Mouse (Mus musculus) midbrain, embryonic 13.5 days (tissue): ENCODE measurements around the gene Trim12a. TPM values are rescaled to one million over a fixed set of nuclear protein-coding genes. Genes with fewer than 3 reads are reported as not detected.
"Not testable (repeated sequence)": the region's sequence is repeated elsewhere in the genome, so short reads cannot be mapped to it uniquely, and the experiment has no call there.

Experiments used
- ATAC-seq: fragments of 200-750 bp; cut with Nextera tagmentation; 2 replicates; pipeline ENCODE4 v1.8.0; 2017; ENCODE audit warnings: mild to moderate bottlenecking, moderate TSS enrichment, moderate library complexity
- H3K27ac ChIP-seq: fragments of 300-500 bp; sonication (generic); 2 replicates; pipeline ENCODE4 v1.5.1; 2015; ENCODE audit warnings: inconsistent platforms, mild to moderate bottlenecking, moderate library complexity
- H3K27me3 ChIP-seq: fragments of 300-500 bp; sonication (generic); 2 replicates; pipeline ENCODE4 v1.6.1; 2015; ENCODE audit warnings: mild to moderate bottlenecking, inconsistent platforms
- H3K36me3 ChIP-seq: fragments of 300-500 bp; sonication (generic); 2 replicates; pipeline ENCODE4 v1.6.1; 2015; ENCODE audit warnings: mild to moderate bottlenecking, inconsistent platforms
- H3K4me1 ChIP-seq: fragments of 300-500 bp; sonication (generic); replicated peaks from 2 replicates; pipeline ENCODE4 v1.6.1; 2015; ENCODE audit warnings: inconsistent platforms
- H3K4me2 ChIP-seq: fragments of 300-500 bp; sonication (generic); replicated peaks from 2 replicates; pipeline ENCODE4 v1.6.1; 2015; ENCODE audit warnings: moderate library complexity, mild to moderate bottlenecking, inconsistent platforms
- H3K4me3 ChIP-seq: fragments of 300-500 bp; sonication (generic); replicated peaks from 2 replicates; pipeline ENCODE4 v1.5.1; 2015; ENCODE audit warnings: mild to moderate bottlenecking, inconsistent platforms
- H3K9ac ChIP-seq: fragments of 300-500 bp; sonication (generic); replicated peaks from 2 replicates; pipeline ENCODE4 v1.6.1; 2015; ENCODE audit warnings: mild to moderate bottlenecking, inconsistent platforms
- H3K9me3 ChIP-seq: fragments of 300-500 bp; sonication (generic); 2 replicates; pipeline ENCODE4 v1.6.1; 2016; ENCODE audit warnings: mild to moderate bottlenecking, inconsistent platforms
- WGBS: fragments of 180-500 bp; shearing (Covaris S2); methylation state at CpG from one replicate; pipeline ENCODE4 v1.1.7; 2015; 5-methylcytosine and 5-hydroxymethylcytosine counted together
- polyA plus RNA-seq: library from polyadenylated mRNA; unstranded; fragments of >200 nt; fragmentation: Nextera tagmentation; extraction: Ambion mirVana; gene quantifications from 2 replicates; pipeline ENCODE4 v1.2.1, GENCODE M21; 2015

Trim12a gene
- 1.4 and 2.0 TPM in 2 replicates for polyA plus RNA-seq

DNA sequence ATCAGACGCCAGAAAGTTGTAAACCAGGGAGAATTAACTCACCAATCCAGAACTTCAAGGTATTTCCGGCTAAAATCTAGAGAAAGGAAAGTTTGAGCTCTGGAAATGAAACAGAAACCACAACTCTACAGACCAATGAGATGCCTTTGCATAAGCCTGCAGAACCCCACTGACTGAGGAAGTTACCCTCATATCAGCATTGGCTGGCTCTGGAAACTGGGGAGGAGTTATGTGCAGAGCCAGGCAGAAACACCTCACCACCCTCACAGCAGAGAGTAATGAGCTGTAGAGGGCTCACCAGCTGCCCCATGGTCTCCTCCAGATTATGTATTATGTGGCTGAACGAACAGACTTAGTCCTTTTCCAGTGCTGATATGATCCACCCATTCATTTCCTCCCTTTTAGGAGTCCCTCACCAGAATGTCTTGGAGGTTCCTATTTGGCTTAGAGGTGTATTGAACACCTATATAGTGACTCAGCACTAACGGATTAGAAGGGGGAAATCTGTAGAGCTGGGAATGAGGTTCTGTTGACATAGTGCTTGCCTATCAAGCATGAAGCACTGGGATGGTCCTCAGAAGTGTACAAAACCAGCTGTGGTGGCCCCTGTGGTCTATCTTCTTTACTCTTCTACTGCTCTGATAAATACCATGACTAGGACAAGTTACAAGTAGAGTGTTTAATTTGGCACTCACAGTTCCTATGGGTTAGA lies at the start of gene Trim12a:
Gene Trim12a, minus strand, starts transcription at position 98 of the 712 bp plus-strand sequence.
- ATAC-seq: 0 out of 2 replicates have a peak, but pooled peaks have one; percentile 43

DNA sequence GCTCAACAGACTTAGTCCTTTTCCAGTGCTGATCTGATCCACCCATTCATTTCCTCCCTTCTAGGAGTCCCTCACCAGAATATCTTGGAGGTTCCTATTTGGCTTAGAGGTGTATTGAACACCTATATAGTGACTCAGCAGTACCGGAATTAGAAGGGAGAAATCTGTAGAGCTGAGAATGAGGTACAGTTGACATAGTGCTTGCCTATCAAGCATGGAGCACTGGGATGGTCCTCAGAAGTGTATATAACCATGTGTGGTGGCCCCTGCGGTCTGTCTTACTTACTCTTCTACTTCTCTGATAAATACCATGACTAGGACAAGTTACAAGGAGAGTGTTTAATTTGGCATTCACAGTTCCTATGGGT lies 38.3 kb upstream of the Trim12a start:
- Histone ChIP-seq H3K9ac (no peak overlapping the region), H3K27me3 (no peaks in the 10 kb centered on the region), H3K27ac (no peak overlapping the region), H3K36me3 (no peaks in the 10 kb centered on the region), H3K4me1 (peaks cover 4% of the 10 kb centered on the region; the same call in 1 of the 2 replicates), H3K9me3 (no peaks in the 10 kb centered on the region), H3K4me3 (no peak overlapping the region), H3K4me2 (peak overlapping the region; percentile 42; the same call in 1 of the 2 replicates)
- WGBS: 85% methylated on average over 2 of the region's 2 CpGs
- ATAC-seq: peak; percentile 62

More for the DNA sequence above, at the start of gene Trim12a:
- H3K4me3 ChIP-seq: peak within 1 kb of the TSS; percentile 20
- H3K36me3 ChIP-seq, H3K27me3 ChIP-seq, H3K4me1 ChIP-seq, H3K9me3 ChIP-seq, H3K9ac ChIP-seq, H3K27ac ChIP-seq: not testable (repeated sequence)
- peak within 1 kb of the TSS; percentile 37 for H3K4me2 ChIP-seq
- WGBS: 26% methylated on average over 4 of the region's 4 CpGs

DNA sequence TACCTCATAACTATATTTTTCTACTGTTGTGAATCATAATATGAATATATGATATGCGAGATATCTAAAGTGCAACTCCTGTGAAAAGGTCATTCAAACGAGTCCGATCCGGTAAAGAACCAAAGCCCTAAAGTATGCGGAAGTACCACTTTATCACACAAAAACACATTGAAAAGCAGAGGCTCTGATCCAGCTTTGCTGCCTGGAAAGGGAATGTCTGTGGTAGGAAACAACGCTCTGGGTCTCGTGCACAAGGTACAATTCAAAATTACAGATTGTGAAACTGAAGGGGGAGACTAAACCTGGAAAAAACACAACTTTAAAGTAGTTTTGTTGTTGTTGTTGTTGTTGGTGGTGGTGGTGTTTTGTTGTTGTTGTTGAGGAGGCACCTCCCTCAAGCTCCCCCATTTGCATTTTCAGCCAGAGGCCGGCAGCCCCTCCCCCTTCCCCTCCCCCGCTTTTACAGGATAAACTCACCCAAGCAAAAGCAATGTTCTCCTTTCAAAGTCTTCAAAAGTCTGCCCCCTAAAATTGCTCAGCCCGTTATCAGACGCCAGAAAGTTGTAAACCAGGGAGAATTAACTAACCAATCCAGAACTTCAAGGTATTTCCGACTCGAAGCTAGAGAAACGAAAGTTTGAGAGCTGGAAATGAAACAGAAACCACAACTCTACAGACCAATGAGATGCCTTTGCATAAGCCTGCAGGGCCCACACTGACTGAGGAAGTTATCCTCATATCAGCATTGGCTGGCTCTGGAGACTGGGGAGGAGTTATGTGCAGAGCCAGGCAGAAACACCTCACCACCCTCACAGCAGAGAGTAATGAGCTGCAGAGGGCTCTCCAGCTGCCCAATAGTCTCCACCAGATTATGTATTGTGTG lies 37.7 kb upstream of the Trim12a start, which contains the start of gene Trim12c:
Gene Trim12c, minus strand, starts transcription at position 646 of the 883 bp plus-strand sequence.
- H3K4me1 ChIP-seq: peaks cover 4% of the 10 kb centered on the region; the same call in 1 of the 2 replicates
- H3K4me2 ChIP-seq: peak within 1 kb of the TSS; percentile 42
- H3K4me3 ChIP-seq: peak within 1 kb of the TSS; percentile 26
- no peaks in the 10 kb centered on the region for H3K9me3 ChIP-seq
- no peaks in the 10 kb centered on the region for H3K36me3 ChIP-seq
- peak; percentile 94 for ATAC-seq
- no peak within 1 kb of the TSS for H3K9ac ChIP-seq
- 9% methylated on average over 14 of the region's 14 CpGs for WGBS
- no peaks in the 10 kb centered on the region for H3K27me3 ChIP-seq
- no peak within 1 kb of the TSS for H3K27ac ChIP-seq

GRCm38 (mm10) chr7:104348043-104348442 lies 32.8 kb upstream of the Trim12a start:
- 96% methylated on average over 4 of the region's 4 CpGs for WGBS

DNA sequence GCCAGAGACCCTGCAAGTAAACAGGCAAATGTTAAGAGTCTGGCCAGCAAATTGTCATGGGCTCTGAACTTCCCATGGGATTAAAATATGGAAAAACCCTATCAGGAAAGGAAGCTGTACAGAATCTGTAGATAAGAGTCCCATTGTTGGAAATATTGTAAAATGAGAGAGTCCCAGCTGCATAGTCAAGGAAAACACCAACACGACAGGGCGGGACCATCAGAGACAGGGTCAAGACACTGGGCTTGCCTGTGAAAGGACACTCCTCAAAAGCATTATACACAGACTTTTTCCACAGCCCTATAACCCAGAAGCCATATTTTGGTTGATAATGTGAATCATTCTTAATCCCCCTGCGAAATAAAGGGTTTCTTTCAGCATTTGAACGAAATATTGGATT lies 25.5 kb upstream of the Trim12a start:
- not testable (repeated sequence) for H3K9ac ChIP-seq, H3K36me3 ChIP-seq, H3K4me3 ChIP-seq, H3K27ac ChIP-seq, H3K9me3 ChIP-seq, ATAC-seq, H3K4me1 ChIP-seq, H3K27me3 ChIP-seq, H3K4me2 ChIP-seq
- WGBS: 95% methylated on average over 4 of the region's 4 CpGs

More at GRCm38 (mm10) chr7:104348043-104348442, 32.8 kb upstream of the Trim12a start:
- not testable (repeated sequence) for H3K27ac ChIP-seq, ATAC-seq, H3K9me3 ChIP-seq, H3K36me3 ChIP-seq, H3K4me1 ChIP-seq, H3K4me2 ChIP-seq, H3K4me3 ChIP-seq, H3K9ac ChIP-seq, H3K27me3 ChIP-seq

DNA sequence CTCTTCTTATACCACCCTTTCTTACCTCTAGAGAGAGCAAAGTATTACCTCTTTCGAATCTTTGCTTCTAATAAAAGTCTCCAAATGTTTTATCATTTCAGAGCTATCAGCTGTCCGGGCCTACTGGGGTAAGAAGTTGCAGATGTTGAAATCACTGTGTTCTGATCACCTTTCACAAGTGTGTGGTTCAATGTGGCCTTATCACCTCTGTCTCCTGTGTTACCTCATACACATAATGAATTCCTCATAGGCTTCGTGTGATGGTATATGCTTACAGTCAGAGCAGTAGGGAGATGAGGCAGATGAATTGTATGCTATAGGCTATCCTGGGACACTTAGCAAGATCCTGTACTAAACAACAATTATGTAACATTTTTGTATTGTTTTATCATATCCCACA lies 20.3 kb upstream of the Trim12a start:
- not testable (repeated sequence) for H3K4me1 ChIP-seq, ATAC-seq, H3K4me3 ChIP-seq, H3K36me3 ChIP-seq, H3K27me3 ChIP-seq, H3K9me3 ChIP-seq, H3K27ac ChIP-seq, H3K9ac ChIP-seq, H3K4me2 ChIP-seq
- 90% methylated on average over 3 of the region's 3 CpGs for WGBS

DNA sequence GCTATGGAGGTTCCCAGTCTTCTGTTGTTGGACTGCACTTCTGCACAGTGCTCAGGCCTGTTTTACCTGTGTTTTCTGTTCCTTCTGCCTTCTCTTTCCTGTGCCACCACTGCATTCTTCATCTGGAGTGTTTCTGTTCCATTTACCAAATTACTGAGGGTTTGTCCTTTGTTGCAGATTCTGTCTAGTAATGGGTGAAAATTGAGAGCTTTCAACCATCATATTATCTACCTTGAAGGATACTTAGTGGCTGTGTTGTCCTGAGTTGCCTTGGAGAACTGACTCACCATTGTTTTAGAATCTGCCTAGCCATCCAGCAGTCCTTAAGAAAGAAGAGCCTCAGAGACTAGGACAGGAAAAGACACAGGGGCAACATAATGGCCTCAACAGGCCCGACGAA lies 13.9 kb upstream of the Trim12a start, which contains the start of gene Trim34b:
Gene Trim34b, plus strand, starts transcription at position 301 of the 400 bp plus-strand sequence.
- not testable (repeated sequence) for H3K27ac ChIP-seq, H3K36me3 ChIP-seq, H3K9me3 ChIP-seq, H3K4me1 ChIP-seq, H3K9ac ChIP-seq, ATAC-seq, H3K4me2 ChIP-seq, H3K27me3 ChIP-seq, H3K4me3 ChIP-seq
- 96% methylated on average over 2 of the region's 2 CpGs for WGBS

DNA sequence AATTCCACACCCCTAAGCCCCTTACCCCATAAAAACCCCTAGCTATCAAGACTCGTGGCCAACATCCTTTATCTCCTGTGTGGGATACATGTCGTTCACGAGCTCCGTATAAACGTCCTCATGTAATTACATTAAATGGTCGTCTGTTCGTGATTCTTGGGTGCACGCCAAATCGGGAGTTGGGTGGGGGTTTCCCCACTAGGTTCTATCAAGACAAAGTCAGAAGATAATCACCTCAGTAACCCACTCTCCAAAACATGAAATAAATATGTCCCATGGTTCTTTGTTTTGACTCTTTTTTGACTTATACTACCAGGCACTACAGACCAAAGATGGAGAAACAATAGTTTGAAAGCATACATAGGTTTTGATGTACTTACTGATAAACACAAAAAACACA lies 6.8 kb upstream of the Trim12a start:
- Histone ChIP-seq H3K27ac (no peak overlapping the region), H3K4me3 (no peak overlapping the region)
- WGBS: 88% methylated on average over 9 of the region's 9 CpGs

DNA sequence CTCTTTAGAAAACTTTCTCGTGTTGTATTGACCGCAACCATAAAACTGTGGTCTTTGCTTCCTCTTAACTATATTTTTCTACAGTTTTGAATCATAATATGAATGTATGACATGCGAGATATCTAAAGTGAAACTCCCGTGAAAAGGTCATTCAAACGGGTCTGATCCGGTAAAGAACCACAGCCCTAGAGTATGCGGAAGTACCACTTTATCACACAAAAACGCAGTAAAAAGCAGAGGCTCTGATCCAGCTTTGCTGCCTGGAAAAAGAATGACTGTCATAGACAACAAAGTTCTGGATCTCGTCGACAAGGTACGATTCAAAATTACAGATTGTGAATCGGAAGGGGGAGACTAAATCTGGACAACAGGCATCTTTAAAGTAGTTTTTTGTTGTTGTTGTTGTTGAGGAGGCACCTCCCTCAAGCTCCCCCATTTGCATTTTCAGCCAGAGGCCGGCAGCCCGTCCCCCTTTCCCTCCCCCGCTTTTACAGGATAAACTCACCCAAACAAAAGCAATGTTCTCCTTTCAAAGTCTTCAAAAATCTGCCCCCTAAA lies 391 bp downstream of the Trim12a start:
- Histone ChIP-seq H3K36me3 (no peaks in the 10 kb centered on the region), H3K27ac (no peak overlapping the region), H3K4me2 (peak overlapping the region; percentile 37), H3K4me3 (peak overlapping the region; percentile 20), H3K9me3 (no peaks in the 10 kb centered on the region), H3K9ac (no peak overlapping the region), H3K4me1 (no peaks in the 10 kb centered on the region), H3K27me3 (no peaks in the 10 kb centered on the region)
- no peak for ATAC-seq
- 16% methylated on average over 15 of the region's 15 CpGs for WGBS

More for the DNA sequence above, 6.8 kb upstream of the Trim12a start:
- no peak overlapping the region for H3K4me2 ChIP-seq
- ATAC-seq: no peak
- H3K36me3 ChIP-seq: no peaks in the 10 kb centered on the region
- no peaks in the 10 kb centered on the region for H3K9me3 ChIP-seq
- H3K4me1 ChIP-seq: no peaks in the 10 kb centered on the region
- no peak overlapping the region for H3K9ac ChIP-seq
- H3K27me3 ChIP-seq: no peaks in the 10 kb centered on the region

DNA sequence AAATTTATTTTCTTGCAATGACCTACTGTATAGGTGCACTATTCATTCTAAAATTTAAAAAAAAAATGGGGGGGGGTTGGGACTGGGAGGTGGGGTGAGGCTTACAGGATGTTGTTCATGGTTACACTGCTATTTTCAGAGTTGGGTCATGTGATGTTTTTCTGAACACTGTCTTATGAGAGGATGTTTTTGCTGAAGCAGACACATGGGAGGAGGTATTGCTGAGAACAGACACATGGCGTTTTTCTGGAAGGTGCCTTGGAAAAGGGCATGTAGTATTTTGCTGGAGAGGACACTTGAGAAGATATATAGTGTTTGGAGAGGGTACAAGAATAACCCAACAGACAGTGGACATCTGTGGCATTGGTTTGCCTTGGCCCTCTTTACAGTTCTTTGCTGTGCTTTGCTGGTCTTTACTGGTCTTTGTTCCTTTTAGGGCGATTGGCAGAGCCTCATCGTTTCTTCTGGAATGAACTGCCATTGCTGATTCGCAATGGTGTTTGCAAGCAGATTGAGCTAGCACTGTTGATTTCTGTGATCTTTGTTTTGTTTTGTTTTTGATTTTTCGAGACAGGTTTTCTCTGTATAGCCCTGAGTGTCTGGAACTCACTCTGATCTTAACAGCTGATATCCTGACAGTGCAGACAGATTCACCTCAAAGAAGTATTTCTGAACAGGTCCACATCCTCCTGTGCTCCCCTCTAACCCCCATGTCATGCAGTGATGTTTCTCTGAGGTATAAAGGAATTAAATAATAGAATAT lies 23.4 kb downstream of the Trim12a start:
- no peak for ATAC-seq
- Histone ChIP-seq H3K27ac (no peak overlapping the region), H3K4me2 (no peak overlapping the region), H3K9ac (no peak overlapping the region), H3K4me1 (no peaks in the 10 kb centered on the region), H3K9me3 (no peaks in the 10 kb centered on the region), H3K27me3 (no peaks in the 10 kb centered on the region), H3K4me3 (no peak overlapping the region), H3K36me3 (no peaks in the 10 kb centered on the region)
- 83% methylated on average over 5 of the region's 5 CpGs for WGBS

DNA sequence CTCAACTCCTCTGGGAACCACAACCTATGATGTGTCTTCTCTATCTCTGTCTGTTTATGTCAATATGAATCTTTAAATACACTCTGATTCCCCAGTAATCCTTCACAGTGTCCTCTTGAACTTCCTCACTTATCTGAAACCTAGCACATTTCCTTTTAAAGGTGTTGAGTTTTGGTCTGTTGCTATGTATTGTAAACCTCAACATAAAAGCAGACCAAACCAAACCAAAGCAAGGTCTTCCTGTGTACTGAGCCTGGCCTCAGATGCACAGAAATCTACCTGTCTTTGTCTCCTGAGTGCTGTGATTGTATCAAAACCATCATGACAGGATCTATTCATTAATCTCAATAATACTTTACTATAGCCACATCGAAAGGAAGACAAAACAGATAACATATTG lies 24.6 kb downstream of the Trim12a start:
- Histone ChIP-seq H3K27me3 (no peaks in the 10 kb centered on the region), H3K4me1 (no peaks in the 10 kb centered on the region), H3K4me3 (no peak overlapping the region), H3K9ac (no peak overlapping the region), H3K9me3 (no peaks in the 10 kb centered on the region), H3K4me2 (no peak overlapping the region), H3K27ac (no peak overlapping the region), H3K36me3 (no peaks in the 10 kb centered on the region)
- 90% methylated on average over 1 of the region's 1 CpGs for WGBS
- no peak for ATAC-seq
